Mouse (Mus musculus) spleen, adult 2 months (tissue): Measurements from ENCODE around the gene Tmem247.

Source experiments
- CTCF ChIP-seq: fragments of 200-500 bp; IDR thresholded peaks from 2 replicates; pipeline ENCODE4 v1.5.1; 2011; ENCODE audit warnings: mild to moderate bottlenecking, inconsistent platforms; ENCODE audit not compliant: insufficient read depth, insufficient read length, insufficient replicate concordance; ENCODE audit errors: extremely low read depth
- POLR2A ChIP-seq: fragments of 200-500 bp; IDR thresholded peaks from 2 replicates; pipeline ENCODE4 v1.6.1; 2011; ENCODE audit warnings: low read depth, low read length, inconsistent platforms

DNA sequence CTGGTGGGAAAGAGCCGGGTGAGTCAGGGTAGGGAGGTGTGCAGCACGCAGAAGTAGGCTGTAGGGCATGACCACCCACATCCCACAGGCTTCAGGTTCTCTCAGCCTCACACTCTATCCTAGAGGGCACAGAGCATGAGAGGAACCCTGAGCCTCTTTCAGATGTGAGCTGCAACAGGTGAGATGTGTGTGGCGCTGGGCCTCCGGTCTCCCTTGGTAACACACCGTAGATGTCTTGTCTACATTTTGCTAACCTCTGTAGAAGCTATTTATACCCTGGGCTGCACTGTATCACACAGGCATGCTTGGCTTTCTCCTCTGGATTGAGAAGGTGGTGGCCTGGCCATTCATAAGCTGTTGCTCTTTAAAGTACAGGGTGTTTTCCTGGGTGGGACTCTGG lies 51.4 kb downstream of the Tmem247 start:
- TF ChIP-seq CTCF, result no peak
- TF ChIP-seq POLR2A, result no peak
